Mouse (Mus musculus) liver, embryonic 13.5 days (tissue): ENCODE results near the gene Isca1. TPM values are rescaled to one million over a fixed set of nuclear protein-coding genes. Genes with fewer than 3 reads are reported as not detected.
"Not testable (repeated sequence)": the region's sequence is repeated elsewhere in the genome, so short reads cannot be mapped to it uniquely, and the experiment has no call there.

Experiments
- ATAC-seq: fragments of 200-750 bp; cut with Nextera tagmentation; 2 replicates; pipeline ENCODE4 v1.8.0; 2017; ENCODE audit warnings: low read depth, mild to moderate bottlenecking, moderate number of reproducible peaks, moderate library complexity
- DNase-seq: peaks from one replicate; pipeline ENCODE4 v3.0.0; 2022
- H3K27ac ChIP-seq: fragments of 300-500 bp; sonication (generic); 2 replicates; pipeline ENCODE4 v1.5.1; 2015; ENCODE audit warnings: moderate library complexity, mild to moderate bottlenecking, inconsistent platforms
- H3K27me3 ChIP-seq: fragments of 300-500 bp; sonication (generic); 2 replicates; pipeline ENCODE4 v1.6.1; 2015; ENCODE audit warnings: mild to moderate bottlenecking, inconsistent platforms
- H3K36me3 ChIP-seq: fragments of 300-500 bp; sonication (generic); 2 replicates; pipeline ENCODE4 v1.6.1; 2015; ENCODE audit warnings: mild to moderate bottlenecking, inconsistent platforms
- H3K4me1 ChIP-seq: fragments of 300-500 bp; sonication (generic); replicated peaks from 2 replicates; pipeline ENCODE4 v1.6.1; 2015; ENCODE audit warnings: inconsistent platforms
- H3K4me2 ChIP-seq: fragments of 300-500 bp; sonication (generic); 2 replicates; pipeline ENCODE4 v1.6.1; 2015; ENCODE audit warnings: inconsistent platforms, mild to moderate bottlenecking, moderate library complexity
- H3K4me3 ChIP-seq: fragments of 300-500 bp; sonication (generic); replicated peaks from 2 replicates; pipeline ENCODE4 v1.5.1; 2015; ENCODE audit warnings: mild to moderate bottlenecking, inconsistent platforms
- H3K9ac ChIP-seq: fragments of 300-500 bp; sonication (generic); 2 replicates; pipeline ENCODE4 v1.6.1; 2015; ENCODE audit warnings: mild to moderate bottlenecking, inconsistent platforms
- H3K9me3 ChIP-seq: fragments of 300-500 bp; sonication (generic); replicated peaks from 2 replicates; pipeline ENCODE4 v1.6.1; 2016; ENCODE audit warnings: inconsistent platforms
- WGBS: fragments of 180-500 bp; shearing (Covaris S2); methylation state at CpG from one replicate; pipeline ENCODE4 v1.1.7; 2015; ENCODE audit not compliant: insufficient replicate concordance; 5-methylcytosine and 5-hydroxymethylcytosine counted together
- polyA plus RNA-seq: library from polyadenylated mRNA; unstranded; fragments of >200 nt; fragmentation: Nextera tagmentation; extraction: Ambion mirVana; gene quantifications from 2 replicates; pipeline ENCODE4 v1.2.1, GENCODE M21; 2015

Isca1 gene
- polyA plus RNA-seq, 1 experiment from 2014 or later: 218 TPM

- no peak overlapping the region for H3K4me2 ChIP-seq
- peaks cover 56% of the 10 kb centered on the region for H3K4me1 ChIP-seq
These were observed 41.1 kb downstream of the Isca1 start for GRCm38 (mm10) chr13:59728378-59729093.

GRCm38 (mm10) chr13:59726139-59726867, 43.3 kb downstream of the Isca1 start:
- H3K9me3 ChIP-seq: no peaks in the 10 kb centered on the region
- no peak overlapping the region; the same call in 1 of the 2 replicates for H3K9ac ChIP-seq
- H3K27ac ChIP-seq: no peak overlapping the region
- peaks cover 52% of the 10 kb centered on the region for H3K4me1 ChIP-seq
- WGBS: 25% methylated on average over 29 of the region's 29 CpGs
- H3K27me3 ChIP-seq: peaks cover 40% of the 10 kb centered on the region
- no peaks in the 10 kb centered on the region for H3K36me3 ChIP-seq
- H3K4me3 ChIP-seq: 0 out of 2 replicates have a peak overlapping the region, but pooled peaks have one; percentile 7
- DNase-seq: no peak
- peak overlapping the region; percentile 22 for H3K4me2 ChIP-seq
- no peak for ATAC-seq

More at GRCm38 (mm10) chr13:59728378-59729093, 41.1 kb downstream of the Isca1 start:
- H3K27me3 ChIP-seq: peaks cover 40% of the 10 kb centered on the region
- no peak overlapping the region for H3K4me3 ChIP-seq
- no peak overlapping the region for H3K27ac ChIP-seq
- peak; percentile 80 for ATAC-seq
- 0 out of 2 replicates have a peak overlapping the region, but pooled peaks have one; percentile 2 for H3K9ac ChIP-seq
- 19% methylated on average over 7 of the region's 7 CpGs for WGBS
- peak; percentile 80 for DNase-seq
- no peaks in the 10 kb centered on the region for H3K9me3 ChIP-seq
- no peaks in the 10 kb centered on the region for H3K36me3 ChIP-seq

GRCm38 (mm10) chr13:59722089-59722488, 47.5 kb downstream of the Isca1 start:
- Histone ChIP-seq H3K4me1 (peaks cover 58% of the 10 kb centered on the region), H3K27me3 (peaks cover 26% of the 10 kb centered on the region)
- H3K4me2 ChIP-seq, H3K9ac ChIP-seq, H3K9me3 ChIP-seq, H3K27ac ChIP-seq, H3K4me3 ChIP-seq, H3K36me3 ChIP-seq: not testable (repeated sequence)
- 52% methylated on average over 1 of the region's 1 CpGs for WGBS
- DNase-seq (peak; percentile 42), ATAC-seq (peak; percentile 70)

- DNase-seq: no peak
- no peaks in the 10 kb centered on the region for H3K9me3 ChIP-seq
- H3K4me1 ChIP-seq: peaks cover 62% of the 10 kb centered on the region
- no peaks in the 10 kb centered on the region for H3K36me3 ChIP-seq
- H3K27ac ChIP-seq: no peak overlapping the region; the same call in 1 of the 2 replicates
- no peak overlapping the region for H3K4me3 ChIP-seq
- 0 out of 2 replicates have a peak overlapping the region, but pooled peaks have one; percentile 7 for H3K9ac ChIP-seq
- H3K4me2 ChIP-seq: no peak overlapping the region
- ATAC-seq: peak; percentile 66
- H3K27me3 ChIP-seq: peaks cover 9% of the 10 kb centered on the region
- 68% methylated on average over 1 of the region's 1 CpGs for WGBS
These were observed 50.1 kb downstream of the Isca1 start for GRCm38 (mm10) chr13:59719475-59719874.

DNA sequence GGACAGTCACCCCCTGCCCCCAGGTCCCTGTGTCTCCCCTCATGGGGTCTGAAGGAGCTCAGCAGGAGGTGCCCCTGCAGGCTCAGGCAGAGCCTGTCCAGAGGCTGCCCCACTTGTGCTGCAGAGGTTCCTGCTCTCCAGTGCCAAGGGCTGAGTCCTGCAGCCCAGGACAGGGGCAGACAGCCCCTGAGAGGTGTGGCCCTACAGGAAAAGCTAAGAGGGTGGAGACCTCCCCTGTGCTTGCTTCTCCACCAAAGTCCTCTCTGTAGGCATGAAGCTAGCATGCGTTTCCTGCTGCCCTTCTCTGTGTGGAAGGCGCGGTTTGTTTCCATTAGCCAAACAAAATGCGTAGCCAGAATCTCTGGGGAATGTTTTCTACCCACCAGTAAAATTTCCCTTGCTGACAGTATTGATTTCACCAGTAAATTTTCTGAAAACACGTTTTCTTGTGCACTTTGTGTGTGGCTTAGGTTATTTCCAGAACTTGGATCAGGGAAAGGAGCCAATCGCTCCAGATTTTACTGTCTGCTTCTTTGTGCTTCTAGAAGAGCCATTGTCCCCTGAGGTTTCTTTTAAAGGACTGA, 50.7 kb downstream of the Isca1 start:
- Histone ChIP-seq H3K4me1 (peaks cover 58% of the 10 kb centered on the region), H3K27me3 (peaks cover 14% of the 10 kb centered on the region), H3K9ac (0 out of 2 replicates have a peak overlapping the region, but pooled peaks have one; percentile 7), H3K27ac (peak overlapping the region; percentile 13; the same call in 1 of the 2 replicates)
- not testable (repeated sequence) for DNase-seq, H3K9me3 ChIP-seq, H3K4me2 ChIP-seq, H3K4me3 ChIP-seq, H3K36me3 ChIP-seq
- 29% methylated on average over 6 of the region's 6 CpGs for WGBS
- peak; percentile 52; the same call in 1 of the 2 replicates for ATAC-seq

DNA sequence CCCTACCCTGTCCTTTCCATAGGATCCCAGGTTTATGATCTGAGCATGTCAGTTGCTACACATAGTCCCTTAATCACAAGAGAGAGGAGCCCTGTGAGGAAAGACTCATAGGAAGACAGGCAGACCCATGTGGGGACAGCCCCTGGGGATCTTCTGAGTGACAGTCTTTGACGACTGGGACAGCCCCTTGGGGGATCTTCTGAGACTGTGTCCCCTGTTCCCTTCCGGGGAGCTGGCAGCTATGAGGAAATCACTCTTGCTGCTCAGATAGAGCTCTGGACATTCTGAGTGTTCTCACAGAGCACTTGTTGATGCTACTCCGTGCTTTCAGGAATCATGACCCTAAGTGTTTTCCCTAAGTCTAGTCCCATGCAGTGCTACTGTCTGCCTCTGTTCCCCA, 55.9 kb downstream of the Isca1 start:
- no peak overlapping the region for H3K4me2 ChIP-seq
- H3K36me3 ChIP-seq: no peaks in the 10 kb centered on the region
- 37% methylated on average over 3 of the region's 3 CpGs for WGBS
- DNase-seq: no peak
- ATAC-seq: no peak
- H3K4me1 ChIP-seq: peaks cover 24% of the 10 kb centered on the region
- peaks cover 36% of the 10 kb centered on the region for H3K27me3 ChIP-seq
- H3K9me3 ChIP-seq: no peaks in the 10 kb centered on the region
- no peak overlapping the region for H3K9ac ChIP-seq
- no peak overlapping the region for H3K27ac ChIP-seq
- H3K4me3 ChIP-seq: no peak overlapping the region

DNA sequence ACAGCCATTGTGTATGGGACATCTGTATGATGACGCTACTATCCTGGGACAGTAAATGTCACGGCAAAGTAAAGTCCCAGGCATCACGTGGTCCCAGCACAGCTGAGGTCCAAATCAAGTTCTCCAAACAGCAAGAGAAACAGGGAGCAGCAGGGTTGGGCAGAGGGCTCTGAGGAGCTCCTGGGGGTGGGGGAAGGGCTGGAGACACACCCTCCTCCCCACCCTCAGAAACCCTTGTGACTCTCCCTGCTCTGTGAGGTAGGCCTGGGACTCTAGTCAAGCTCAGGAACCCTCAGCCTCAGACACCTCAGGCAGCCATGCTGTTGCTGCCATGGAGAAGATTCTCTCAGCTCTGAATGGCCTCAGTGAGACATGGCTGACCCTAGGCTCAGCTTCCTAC, 57.6 kb downstream of the Isca1 start, which contains the start of gene Spata31d1b:
TSS of gene Spata31d1b (plus strand) at position 301 of the 400 bp plus-strand sequence.
- not testable (repeated sequence) for H3K4me3 ChIP-seq, ATAC-seq, H3K9ac ChIP-seq, H3K27ac ChIP-seq, DNase-seq, H3K4me2 ChIP-seq, H3K36me3 ChIP-seq, H3K9me3 ChIP-seq
- H3K4me1 ChIP-seq: peaks cover 17% of the 10 kb centered on the region
- peaks cover 36% of the 10 kb centered on the region for H3K27me3 ChIP-seq
- WGBS: 66% methylated on average over 3 of the region's 3 CpGs

DNA sequence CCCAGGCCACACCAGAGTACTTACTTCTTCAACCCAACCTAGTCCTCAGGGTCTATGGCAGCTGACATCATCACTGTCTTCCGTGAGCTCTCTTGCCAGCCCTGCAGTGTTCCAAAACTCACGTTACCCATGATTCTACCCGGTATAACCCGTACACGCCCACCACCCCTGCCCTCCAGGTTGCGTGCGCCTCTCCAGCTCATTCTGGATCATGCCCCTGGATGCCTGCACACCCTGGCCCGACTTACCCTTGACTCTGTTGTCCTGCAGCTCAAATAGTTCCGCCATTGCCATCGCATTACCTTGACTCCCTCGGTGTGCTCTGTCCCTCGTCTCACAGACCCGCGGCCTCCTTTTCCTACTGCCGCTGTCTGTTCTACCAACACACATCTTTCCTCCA, 59.4 kb downstream of the Isca1 start, which contains the start of gene Spata31d1a:
TSS of gene Spata31d1a (minus strand) at position 101 of the 400 bp plus-strand sequence.
- no peak for DNase-seq
- WGBS: 80% methylated on average over 15 of the region's 15 CpGs
- no peak for ATAC-seq

More for the DNA sequence above, 59.4 kb downstream of the Isca1 start, which contains the start of gene Spata31d1a:
- Histone ChIP-seq H3K4me3 (no peak within 1 kb of the TSS), H3K27me3 (peaks cover 33% of the 10 kb centered on the region), H3K9me3 (no peaks in the 10 kb centered on the region), H3K9ac (no peak within 1 kb of the TSS), H3K4me2 (no peak within 1 kb of the TSS), H3K27ac (no peak within 1 kb of the TSS), H3K36me3 (no peaks in the 10 kb centered on the region), H3K4me1 (peaks cover 5% of the 10 kb centered on the region)

Other genes with a start within 250 kb of the Isca1 start
- gene Agtpbp1, start 184.6 kb downstream of the Isca1 start, polyA plus RNA-seq: 9.2 and 11.0 TPM in 2 replicates
- gene Naa35, start 184.6 kb downstream of the Isca1 start, polyA plus RNA-seq: 35.8 and 43.8 TPM in 2 replicates
- gene Golm1, start 94.0 kb downstream of the Isca1 start, polyA plus RNA-seq: 47.0 and 57.9 TPM in 2 replicates
- gene 4921517D22Rik, start 75.7 kb downstream of the Isca1 start, polyA plus RNA-seq: not detected in 2 replicates
- gene Spata31d1a, start 59.5 kb downstream of the Isca1 start, polyA plus RNA-seq: 0.03 TPM in 1 of 2 replicates, not detected in the other
- not detected in 2 replicates for gene Spata31d1b, start 57.5 kb downstream of the Isca1 start, polyA plus RNA-seq
- not detected in 2 replicates for gene Spata31d1d, start 38.1 kb downstream of the Isca1 start, polyA plus RNA-seq
- gene 1700014D04Rik, start 23.1 kb downstream of the Isca1 start, polyA plus RNA-seq: not detected in 2 replicates
- not detected in 2 replicates for gene Gm49354, start 12.4 kb upstream of the Isca1 start, polyA plus RNA-seq
- 54.4 and 61.8 TPM in 2 replicates for gene Tut7, start 53.3 kb upstream of the Isca1 start, polyA plus RNA-seq